Mouse (Mus musculus) E14TG2a.4 (cell line): Measurements from ENCODE around the gene Gm45233.

ENCODE experiments used
- H3K27me3 ChIP-seq: 2 replicates; pipeline ENCODE4 v1.6.1; 2014; ENCODE audit warnings: low read length, control low read depth; ENCODE audit not compliant: insufficient read depth
- H3K36me3 ChIP-seq: 2 replicates; pipeline ENCODE4 v1.6.1; 2014; ENCODE audit warnings: low read length, control low read depth; ENCODE audit not compliant: insufficient read depth
- H3K4me1 ChIP-seq: replicated peaks from 2 replicates; pipeline ENCODE4 v1.6.1; 2014; ENCODE audit warnings: low read depth, low read length, control low read depth
- H3K4me3 ChIP-seq: replicated peaks from 2 replicates; pipeline ENCODE4 v1.5.1; 2014; ENCODE audit warnings: mild to moderate bottlenecking, low read length
- H3K9me3 ChIP-seq: 2 replicates; pipeline ENCODE4 v1.6.1; 2014; ENCODE audit warnings: low read length, control low read depth
- CTCF ChIP-seq: conservative IDR thresholded peaks from 2 replicates; pipeline ENCODE4 v1.5.1; 2014; ENCODE audit warnings: low read length
- NANOG ChIP-seq: IDR thresholded peaks from 2 replicates; pipeline ENCODE4 v1.6.1; 2014; ENCODE audit warnings: borderline replicate concordance, low read length, mixed read lengths
- POU5F1 ChIP-seq: IDR thresholded peaks from 2 replicates; pipeline ENCODE4 v1.6.1; 2014; ENCODE audit warnings: low read length, borderline replicate concordance

Gm45233 gene

DNA sequence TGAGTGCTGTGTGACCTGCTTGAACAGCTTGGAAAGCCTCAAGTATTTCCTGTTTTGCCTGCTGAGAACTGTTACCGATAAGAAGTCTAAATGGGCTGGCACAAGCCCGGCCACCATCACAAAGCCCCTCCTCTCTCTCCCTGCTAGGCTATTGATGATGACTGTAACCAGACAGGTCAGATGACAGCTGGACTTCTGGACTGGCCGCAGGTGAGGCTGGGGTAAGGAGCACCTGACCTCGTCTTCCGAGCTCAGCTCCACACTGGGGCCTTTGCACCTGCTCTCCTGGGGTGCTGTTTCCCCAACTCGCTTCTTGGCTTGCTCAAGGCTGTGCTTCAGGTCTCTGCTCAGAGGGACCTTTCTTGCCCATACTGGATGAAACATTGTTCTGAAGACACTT lies 10.4 kb downstream of the Gm45233 start:
- TF ChIP-seq NANOG = no peak
- peaks cover 32% of the 10 kb centered on the region for H3K4me1 ChIP-seq
- peaks cover 28% of the 10 kb centered on the region for H3K9me3 ChIP-seq
- no peak overlapping the region for H3K4me3 ChIP-seq
- peaks cover 63% of the 10 kb centered on the region for H3K36me3 ChIP-seq
- H3K27me3 ChIP-seq = no peaks in the 10 kb centered on the region

DNA sequence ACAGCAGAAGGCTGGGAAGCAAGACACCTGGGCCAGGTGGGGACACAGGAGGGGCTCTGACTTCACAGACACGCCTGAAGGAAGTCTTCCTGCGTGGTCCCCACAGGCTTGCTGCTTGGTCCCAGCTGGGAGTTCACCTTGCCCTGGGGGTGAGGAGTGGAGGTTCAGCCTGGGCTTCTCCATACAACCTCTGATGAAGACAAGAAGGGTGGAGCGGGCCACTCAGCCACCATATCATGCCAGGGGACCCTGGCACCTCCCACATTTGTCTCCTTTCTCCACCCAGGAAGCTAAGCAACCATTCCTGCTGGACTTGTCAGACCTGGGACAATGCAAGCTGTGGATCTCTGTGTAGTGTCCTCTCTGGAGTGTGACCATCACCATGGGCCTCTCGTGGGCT lies 18.9 kb downstream of the Gm45233 start, which contains the start of gene Vsig10l:
Vsig10l (plus strand) TSS at position 301 of the 400 bp plus-strand sequence.
- Histone ChIP-seq H3K27me3 (peaks cover 38% of the 10 kb centered on the region), H3K4me1 (peaks cover 32% of the 10 kb centered on the region), H3K36me3 (peaks cover 4% of the 10 kb centered on the region), H3K9me3 (peaks cover under 1% of the 10 kb centered on the region; the same call in 1 of the 2 replicates), H3K4me3 (no peak within 1 kb of the TSS)
- TF ChIP-seq NANOG = no peak
- TF ChIP-seq CTCF = no peak
- TF ChIP-seq POU5F1 = no peak

DNA sequence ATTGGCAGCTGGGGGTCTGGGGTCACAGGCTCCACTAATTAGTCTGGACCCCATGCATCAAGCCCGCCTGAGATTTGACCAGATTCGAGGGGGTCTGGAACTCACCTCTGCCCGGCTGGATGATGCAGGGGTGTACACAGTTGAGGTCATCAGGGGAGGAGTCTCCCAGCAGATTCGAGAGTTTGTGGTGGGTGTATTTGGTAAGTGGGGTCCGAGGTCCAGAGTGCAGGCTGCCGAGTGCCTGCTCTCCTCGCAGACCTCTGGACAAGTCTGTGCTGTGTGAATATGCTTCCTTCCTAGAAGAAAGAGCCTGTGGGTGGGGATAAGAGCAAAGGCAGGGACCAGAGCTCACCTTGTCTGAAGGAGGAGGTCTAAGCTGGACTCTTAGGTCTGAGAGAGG lies 20.0 kb downstream of the Gm45233 start:
- Histone ChIP-seq H3K36me3 (no peaks in the 10 kb centered on the region; the same call in 1 of the 2 replicates), H3K4me1 (peaks cover 32% of the 10 kb centered on the region), H3K9me3 (no peaks in the 10 kb centered on the region), H3K4me3 (no peak overlapping the region), H3K27me3 (peaks cover 38% of the 10 kb centered on the region)
- no peak for TF ChIP-seq POU5F1
- TF ChIP-seq CTCF = no peak
- no peak for TF ChIP-seq NANOG

DNA sequence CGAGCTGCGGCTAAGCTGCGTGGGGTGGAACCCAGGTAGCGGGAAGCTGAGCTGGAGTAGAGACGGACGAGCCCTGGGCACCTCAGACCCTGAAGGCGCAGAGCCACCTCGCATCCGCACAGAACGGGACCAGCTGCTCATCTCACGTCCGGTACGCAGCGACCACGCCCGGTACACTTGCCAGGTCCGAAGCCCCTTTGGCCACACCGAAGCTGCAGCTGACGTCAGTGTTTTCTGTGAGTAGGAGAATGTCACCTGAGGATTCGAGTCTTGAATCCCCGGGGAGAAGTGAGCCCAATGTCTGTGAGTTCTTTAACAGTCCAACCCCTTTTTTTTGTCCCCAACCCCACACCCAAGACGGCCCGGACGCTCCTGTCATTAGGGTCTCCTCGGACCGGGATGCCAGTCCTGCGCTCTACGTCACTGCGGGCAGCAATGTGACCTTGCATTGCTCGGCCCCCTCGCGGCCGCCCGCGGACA lies 21.0 kb downstream of the Gm45233 start:
- Histone ChIP-seq H3K4me1 (peaks cover 32% of the 10 kb centered on the region), H3K27me3 (peaks cover 38% of the 10 kb centered on the region)

DNA sequence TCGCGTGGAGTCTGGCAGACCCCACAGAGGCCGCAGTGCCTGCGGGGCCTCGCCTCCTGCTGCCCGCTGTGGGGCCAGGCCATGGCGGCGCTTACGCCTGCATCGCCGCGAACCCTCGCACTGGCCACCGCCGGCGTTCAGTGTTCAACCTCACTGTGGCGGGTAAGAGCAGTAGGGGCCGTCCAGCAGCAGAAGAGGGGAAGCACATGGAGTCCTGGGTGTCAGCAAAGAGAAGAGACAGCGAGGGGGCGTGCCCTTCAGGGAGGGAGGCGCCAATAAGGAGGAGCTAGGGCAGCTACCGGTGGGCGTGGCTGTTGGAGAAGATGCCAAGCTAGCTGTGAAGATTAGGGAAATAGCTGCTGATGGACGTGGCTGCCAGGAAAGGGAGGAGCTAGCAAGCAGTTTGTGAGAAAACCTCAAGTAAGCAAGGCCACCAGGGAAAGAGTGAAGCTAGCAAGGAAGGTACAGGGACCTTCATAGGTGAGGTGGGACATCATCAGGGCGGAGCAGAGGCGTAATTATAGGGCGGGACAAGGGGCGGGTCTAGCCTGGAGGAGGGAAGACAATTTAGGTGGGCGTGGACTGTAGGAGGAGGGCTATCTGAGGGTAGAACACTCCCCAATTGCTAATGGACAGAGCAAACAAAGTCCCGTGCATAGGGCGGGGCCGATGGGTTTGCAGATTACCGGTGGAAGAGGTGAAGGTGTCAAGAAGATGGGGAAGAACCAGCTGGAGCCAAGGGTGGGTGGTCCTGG lies 21.6 kb downstream of the Gm45233 start:
- no peak for TF ChIP-seq CTCF
- TF ChIP-seq NANOG = no peak; the same call in 1 of the 2 replicates
- no peak for TF ChIP-seq POU5F1
- Histone ChIP-seq H3K4me3 (peak overlapping the region; percentile 86), H3K36me3 (no peaks in the 10 kb centered on the region; the same call in 1 of the 2 replicates), H3K9me3 (no peaks in the 10 kb centered on the region), H3K27me3 (peaks cover 38% of the 10 kb centered on the region), H3K4me1 (peaks cover 32% of the 10 kb centered on the region)

More for the DNA sequence above, 21.0 kb downstream of the Gm45233 start:
- H3K36me3 ChIP-seq = no peaks in the 10 kb centered on the region; the same call in 1 of the 2 replicates
- no peaks in the 10 kb centered on the region for H3K9me3 ChIP-seq
- TF ChIP-seq CTCF (no peak), NANOG (no peak), POU5F1 (no peak)
- H3K4me3 ChIP-seq = peak overlapping the region; percentile 86

DNA sequence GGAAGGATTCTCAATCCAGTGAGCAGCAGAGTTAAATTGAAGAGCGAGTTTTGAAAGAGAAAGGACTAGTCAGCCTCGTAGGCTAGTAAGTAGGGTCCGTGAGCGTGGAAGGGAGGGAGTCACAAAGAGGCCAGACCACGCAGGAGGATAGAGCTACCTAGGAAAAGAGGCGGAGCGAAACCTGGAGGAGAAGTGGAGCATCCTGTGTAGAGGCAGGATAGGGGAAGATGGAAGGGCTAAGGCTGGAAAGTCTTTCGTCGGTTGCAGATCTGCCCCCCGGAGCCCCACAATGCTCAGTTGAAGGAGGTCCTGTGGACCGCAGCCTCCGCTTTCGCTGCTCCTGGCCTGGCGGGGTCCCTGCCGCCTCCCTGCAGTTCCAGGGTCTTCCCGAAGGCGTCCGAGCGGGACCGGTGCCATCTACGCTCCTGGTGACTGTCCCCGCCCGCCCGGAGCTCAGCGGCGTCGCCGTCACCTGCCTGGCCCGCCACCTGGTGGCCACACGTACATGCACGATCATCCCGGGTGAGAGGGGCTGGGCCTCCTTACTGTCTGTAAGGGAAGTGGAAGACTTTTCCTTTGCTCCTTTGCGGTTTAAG lies 22.3 kb downstream of the Gm45233 start:
- H3K4me3 ChIP-seq = peak overlapping the region; percentile 86
- H3K27me3 ChIP-seq = peaks cover 38% of the 10 kb centered on the region
- peaks cover 32% of the 10 kb centered on the region for H3K4me1 ChIP-seq
- H3K36me3 ChIP-seq = peaks cover under 1% of the 10 kb centered on the region; the same call in 1 of the 2 replicates
- no peaks in the 10 kb centered on the region for H3K9me3 ChIP-seq
- no peak for TF ChIP-seq NANOG
- TF ChIP-seq POU5F1 = no peak
- peak; percentile 35 for TF ChIP-seq CTCF

DNA sequence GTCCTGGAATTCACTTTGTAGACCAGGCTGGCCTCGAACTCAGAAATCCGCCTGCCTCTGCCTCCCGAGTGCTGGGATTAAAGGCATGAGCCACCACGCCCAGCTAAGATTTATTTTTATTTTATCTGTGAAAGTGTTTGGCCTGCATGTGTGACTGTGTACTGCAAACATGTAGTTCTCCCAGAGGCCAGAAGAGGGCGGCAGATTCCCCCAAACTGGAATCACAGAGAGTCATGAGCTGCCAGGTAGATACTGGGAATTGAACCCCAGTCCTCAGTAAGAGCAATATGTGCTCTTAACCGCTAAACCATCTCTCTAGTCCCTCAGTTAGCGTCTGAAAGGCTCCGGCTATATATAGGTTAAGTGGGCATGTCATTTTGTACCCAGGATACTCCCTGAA lies 26.4 kb downstream of the Gm45233 start:
- TF ChIP-seq POU5F1 (no peak), NANOG (no peak), CTCF (peak; percentile 88)
- H3K4me3 ChIP-seq = no peak overlapping the region
- H3K27me3 ChIP-seq = peaks cover 24% of the 10 kb centered on the region
- H3K36me3 ChIP-seq = peaks cover 5% of the 10 kb centered on the region; the same call in 1 of the 2 replicates
- H3K9me3 ChIP-seq = no peaks in the 10 kb centered on the region
- peaks cover 10% of the 10 kb centered on the region for H3K4me1 ChIP-seq

DNA sequence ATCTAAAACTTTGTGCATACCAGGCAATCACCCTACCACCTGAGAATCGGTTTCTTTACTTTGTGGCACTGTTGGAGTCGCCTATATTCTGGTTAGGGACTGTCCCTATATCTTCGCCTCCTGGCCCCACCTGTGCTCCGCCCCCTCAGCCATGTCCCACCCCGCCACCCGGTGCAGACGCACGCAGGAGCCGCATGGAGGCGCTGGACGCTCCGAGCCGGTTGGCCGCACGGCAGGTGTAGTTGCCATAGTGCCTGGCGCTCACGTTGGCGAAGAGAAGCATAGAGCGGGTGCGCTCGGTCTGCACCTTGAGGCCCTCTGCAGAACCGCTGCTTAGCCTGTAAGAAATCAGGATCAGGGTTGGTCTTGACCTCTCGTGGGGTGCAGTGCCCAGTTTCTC lies 31.8 kb downstream of the Gm45233 start:
- H3K27me3 ChIP-seq = peaks cover 62% of the 10 kb centered on the region
- peaks cover 5% of the 10 kb centered on the region; the same call in 1 of the 2 replicates for H3K36me3 ChIP-seq
- H3K9me3 ChIP-seq = no peaks in the 10 kb centered on the region
- H3K4me3 ChIP-seq = peak overlapping the region; percentile 67
- TF ChIP-seq POU5F1 = no peak
- TF ChIP-seq NANOG = no peak
- TF ChIP-seq CTCF = no peak
- peaks cover 23% of the 10 kb centered on the region for H3K4me1 ChIP-seq
